Comparison of ENCODE assay signal across 12 mouse cellular contexts in the genomic region with DNA sequence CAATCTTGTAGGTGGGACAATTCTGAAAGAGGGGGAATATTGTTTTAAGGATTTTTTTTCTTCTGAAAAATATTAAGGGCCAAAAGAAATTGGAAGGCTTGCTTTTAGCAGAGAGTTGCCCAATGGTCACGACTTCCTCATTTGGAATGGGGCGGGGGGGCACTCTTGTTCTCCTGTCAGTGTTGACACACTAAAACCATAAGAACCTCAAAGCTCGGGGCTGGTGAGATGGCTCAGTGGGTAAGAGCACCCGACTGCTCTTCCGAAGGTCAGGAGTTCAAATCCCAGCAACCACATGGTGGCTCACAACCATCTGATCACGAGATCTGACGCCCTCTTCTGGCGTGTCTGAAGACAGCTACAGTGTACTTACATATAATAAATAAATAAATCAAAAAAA. TPM values are rescaled to one million over a fixed set of nuclear protein-coding genes. Genes with fewer than 3 reads are reported as not detected.
A peak's percentile ranks its signal among the peaks of the same experiment; 100 is the strongest.
DNase-seq lines count a peak whose midpoint lies in the region; ATAC-seq and TF ChIP-seq lines count a peak whose summit lies in the region.
"Not testable (repeated sequence)": the region's sequence is repeated elsewhere in the genome, so short reads cannot be mapped to it uniquely, and the experiment has no call there.
"Had no signal": no experiment of that assay in that cellular context is flagged by ENCODE, and none has a peak within 500 bp of the region (broad histone marks: within the 10 kb centered on the region; RNA-seq: fewer than 3 reads in every experiment).

No protein-coding gene starts in this region.

- peaks cover 31% of the 10 kb centered on the region for H3K79me2 ChIP-seq in myocyte (ENCODE audit: control insufficient read depth, insufficient read depth)

- not testable (repeated sequence) for H3K9me3 ChIP-seq in liver, embryonic 11.5 days (ENCODE audit: control insufficient read depth, low read length)

- 47% methylated on average over 8 of the region's 8 CpGs for WGBS in liver, embryonic 11.5 days

- TF ChIP-seq POLR2A in myocyte (IDR thresholded peaks at IDR 0.05; ENCODE audit: insufficient read length, low read depth), result not testable (repeated sequence)

- DNase-seq in CD4-positive, CD25-positive, alpha-beta regulatory T cell, adult 2 months (ENCODE audit: low read depth, low spot score), result peak; percentile 61
- DNase-seq in cerebellum, adult 8-10 months, result peak; percentile 17
- DNase-seq in induced T-regulatory cell, adult 2 months (ENCODE audit: low read depth), result peak; percentile 53
- not testable (repeated sequence) for DNase-seq in liver, embryonic 11.5 days (ENCODE audit: low spot score)
- peak; percentile 50 for DNase-seq in lung, postnatal 36 days
- DNase-seq in thymus, postnatal 4 days, result peak; percentile 21

- not testable (repeated sequence) for H3ac ChIP-seq in myocyte (ENCODE audit: control insufficient read depth, insufficient read length)

- H3K27ac ChIP-seq in liver, embryonic 11.5 days (ENCODE audit: low read depth, low read length), result not testable (repeated sequence)

- not testable (repeated sequence) for H3K27me3 ChIP-seq in liver, embryonic 11.5 days (replicated peaks; ENCODE audit: control insufficient read depth, insufficient read depth, low read length); myocyte (ENCODE audit: control insufficient read depth, insufficient read depth, insufficient read length)

- not testable (repeated sequence) for H3K9ac ChIP-seq in liver, embryonic 11.5 days (ENCODE audit: low read depth, low read length)

- H3K4me1 ChIP-seq in liver, embryonic 11.5 days (replicated peaks; ENCODE audit: control insufficient read depth, insufficient read depth, low read length), result not testable (repeated sequence)

- H3K36me3 ChIP-seq in liver, embryonic 11.5 days (ENCODE audit: control insufficient read depth, insufficient read depth, low read length), result peaks cover 10% of the 10 kb centered on the region
- peaks cover 14% of the 10 kb centered on the region for H3K36me3 ChIP-seq in myocyte (ENCODE audit: control insufficient read depth, insufficient read depth)

- H3K4me2 ChIP-seq in liver, embryonic 11.5 days, result peak overlapping the region; percentile 90
- peak overlapping the region; percentile 99 for H3K4me2 ChIP-seq in myocyte (ENCODE audit: low read depth)

- peak; percentile 48 for ATAC-seq in granulocyte monocyte progenitor cell, adult 5-6 weeks (replicated peaks; ENCODE audit: poor library complexity, severe bottlenecking)
- ATAC-seq in liver, embryonic 11.5 days (replicated peaks; ENCODE audit: low FRiP score), result not testable (repeated sequence)

- H3K4me3 ChIP-seq in liver, embryonic 11.5 days (ENCODE audit: low read depth, low read length), result not testable (repeated sequence)
- peak overlapping the region; percentile 90 for H3K4me3 ChIP-seq in myocyte

RNA-seq across cellular contexts. Expression of a gene that starts 1.1 kb away (rescaled TPM):
- 43.1 and 60.9 TPM in 2 replicates for total RNA-seq in granulocyte monocyte progenitor cell, adult 5-6 weeks (2014; fragmentation: Nextera tagmentation)
- 115 and 129 TPM in 2 replicates for total RNA-seq in granulocyte monocyte progenitor cell, adult 5-6 weeks (2017)
- polyA plus RNA-seq in liver, embryonic 11.5 days (2014; fragmentation: Nextera tagmentation; extraction: Ambion mirVana), result 149 and 156 TPM in 2 replicates
- polyA plus RNA-seq in myocyte (2012; fragmentation: generic; extraction: Trizol), result 108 TPM

RNA-seq across cellular contexts. Expression of a gene that starts 2.8 kb away (rescaled TPM):
- not detected in 2 replicates for total RNA-seq in granulocyte monocyte progenitor cell, adult 5-6 weeks (2014; fragmentation: Nextera tagmentation)
- total RNA-seq in granulocyte monocyte progenitor cell, adult 5-6 weeks (2017), result not detected in 2 replicates
- 0.13 TPM in 1 of 2 replicates, not detected in the other for polyA plus RNA-seq in liver, embryonic 11.5 days (2014; fragmentation: Nextera tagmentation; extraction: Ambion mirVana)
- polyA plus RNA-seq in myocyte (2012; fragmentation: generic; extraction: Trizol), result 0.06 TPM
- total RNA-seq: gastrocnemius, adult 18-20 months; layer of hippocampus, adult 2 months; left cerebral cortex, postnatal 10 days had no signal
- polyA plus RNA-seq: small intestine, adult 2 months had no signal

RNA-seq across cellular contexts. Expression of a gene that starts 24.4 kb away (rescaled TPM):
- 43.8 and 47.1 TPM in 2 replicates for total RNA-seq in granulocyte monocyte progenitor cell, adult 5-6 weeks (2014; fragmentation: Nextera tagmentation)
- total RNA-seq in granulocyte monocyte progenitor cell, adult 5-6 weeks (2017), result 46.4 and 54.5 TPM in 2 replicates
- polyA plus RNA-seq in liver, embryonic 11.5 days (2014; fragmentation: Nextera tagmentation; extraction: Ambion mirVana), result 61.1 and 65.6 TPM in 2 replicates
- polyA plus RNA-seq in myocyte (2012; fragmentation: generic; extraction: Trizol), result 67.7 TPM

RNA-seq across cellular contexts. Expression of a gene that starts 36.6 kb away (rescaled TPM):
- total RNA-seq in granulocyte monocyte progenitor cell, adult 5-6 weeks (2014; fragmentation: Nextera tagmentation), result 1.1 TPM in 1 of 2 replicates, not detected in the other
- total RNA-seq in granulocyte monocyte progenitor cell, adult 5-6 weeks (2017), result 0.13 and 0.15 TPM in 2 replicates
- polyA plus RNA-seq in liver, embryonic 11.5 days (2014; fragmentation: Nextera tagmentation; extraction: Ambion mirVana), result 25.2 and 26.9 TPM in 2 replicates
- 1.3 TPM for polyA plus RNA-seq in myocyte (2012; fragmentation: generic; extraction: Trizol)
